Mouse (Mus musculus): ENCODE measurements around the gene Abcg5. TPM values are rescaled to one million over a fixed set of nuclear protein-coding genes. Genes with fewer than 3 reads are reported as not detected.
A peak's percentile ranks its signal among the peaks of the same experiment; 100 is the strongest.

Abcg5 gene
- polyA plus RNA-seq, 1 experiment from 2014 or later, result 3.3 TPM

GRCm38 (mm10) chr17:84713563-84714164 is 30.9 kb upstream of the Abcg5 start:
- peaks cover 32% of the 10 kb centered on the region for H3K4me1 ChIP-seq
- H3K9me3 ChIP-seq, result no peaks in the 10 kb centered on the region
- no peaks in the 10 kb centered on the region for H3K27me3 ChIP-seq
- WGBS, result 85% methylated on average over 18 of the region's 18 CpGs
- no peak overlapping the region for H3K9ac ChIP-seq
- no peak overlapping the region for H3K27ac ChIP-seq
- peaks cover 38% of the 10 kb centered on the region; the same call in 1 of the 2 replicates for H3K36me3 ChIP-seq
- no peak for ATAC-seq (ENCODE audit: insufficient number of reproducible peaks, insufficient read depth, low FRiP score, low TSS enrichment)
- no peak overlapping the region for H3K4me3 ChIP-seq
- no peak overlapping the region for H3K4me2 ChIP-seq (replicated peaks)

- WGBS, result 54% methylated on average over 17 of the region's 17 CpGs
- H3K27ac ChIP-seq, result no peak overlapping the region
- no peaks in the 10 kb centered on the region for H3K27me3 ChIP-seq
- no peaks in the 10 kb centered on the region for H3K9me3 ChIP-seq
- peaks cover 32% of the 10 kb centered on the region; the same call in 1 of the 2 replicates for H3K36me3 ChIP-seq
- ATAC-seq (ENCODE audit: insufficient number of reproducible peaks, insufficient read depth, low FRiP score, low TSS enrichment), result no peak
- no peak overlapping the region for H3K9ac ChIP-seq
- no peak overlapping the region for H3K4me2 ChIP-seq (replicated peaks)
- peaks cover 15% of the 10 kb centered on the region for H3K4me1 ChIP-seq
- no peak overlapping the region for H3K4me3 ChIP-seq
Measured at GRCm38 (mm10) chr17:84709403-84709851, 26.6 kb upstream of the Abcg5 start.

GRCm38 (mm10) chr17:84708818-84709217 is 26.0 kb upstream of the Abcg5 start:
- WGBS, result 79% methylated on average over 7 of the region's 7 CpGs
- Histone ChIP-seq H3K4me2 (replicated peaks) (no peak overlapping the region), H3K9me3 (no peaks in the 10 kb centered on the region), H3K36me3 (peaks cover 35% of the 10 kb centered on the region), H3K27me3 (no peaks in the 10 kb centered on the region), H3K27ac (no peak overlapping the region), H3K4me1 (peaks cover 13% of the 10 kb centered on the region), H3K9ac (no peak overlapping the region), H3K4me3 (no peak overlapping the region)
- no peak for ATAC-seq (ENCODE audit: insufficient number of reproducible peaks, insufficient read depth, low FRiP score, low TSS enrichment)

GRCm38 (mm10) chr17:84707407-84707806 is 24.6 kb upstream of the Abcg5 start:
- no peak overlapping the region for H3K27ac ChIP-seq
- no peaks in the 10 kb centered on the region for H3K27me3 ChIP-seq
- peaks cover 17% of the 10 kb centered on the region for H3K4me1 ChIP-seq
- no peak overlapping the region for H3K9ac ChIP-seq
- no peak overlapping the region for H3K4me3 ChIP-seq
- H3K9me3 ChIP-seq, result no peaks in the 10 kb centered on the region
- H3K36me3 ChIP-seq, result peaks cover 27% of the 10 kb centered on the region
- no peak for ATAC-seq (ENCODE audit: insufficient number of reproducible peaks, insufficient read depth, low FRiP score, low TSS enrichment)
- 70% methylated on average over 4 of the region's 4 CpGs for WGBS
- H3K4me2 ChIP-seq (replicated peaks), result no peak overlapping the region

- Histone ChIP-seq H3K4me3 (no peak overlapping the region), H3K4me2 (replicated peaks) (no peak overlapping the region), H3K9ac (no peak overlapping the region), H3K27ac (no peak overlapping the region), H3K9me3 (no peaks in the 10 kb centered on the region), H3K36me3 (no peaks in the 10 kb centered on the region), H3K4me1 (peaks cover 22% of the 10 kb centered on the region), H3K27me3 (no peaks in the 10 kb centered on the region)
- no peak for ATAC-seq (ENCODE audit: insufficient number of reproducible peaks, insufficient read depth, low FRiP score, low TSS enrichment)
- 22% methylated on average over 5 of the region's 5 CpGs for WGBS
Measured at GRCm38 (mm10) chr17:84698727-84699126, 15.9 kb upstream of the Abcg5 start.

- H3K27ac ChIP-seq, result no peak overlapping the region
- peaks cover 12% of the 10 kb centered on the region for H3K4me1 ChIP-seq
- H3K9me3 ChIP-seq, result no peaks in the 10 kb centered on the region
- 48% methylated on average over 6 of the region's 6 CpGs for WGBS
- ATAC-seq (ENCODE audit: insufficient number of reproducible peaks, insufficient read depth, low FRiP score, low TSS enrichment), result no peak
- H3K36me3 ChIP-seq, result no peaks in the 10 kb centered on the region
- no peak overlapping the region for H3K9ac ChIP-seq
- no peak overlapping the region for H3K4me2 ChIP-seq (replicated peaks)
- H3K27me3 ChIP-seq, result no peaks in the 10 kb centered on the region
- H3K4me3 ChIP-seq, result no peak overlapping the region
Measured at GRCm38 (mm10) chr17:84696537-84696936, 13.7 kb upstream of the Abcg5 start.

GRCm38 (mm10) chr17:84693741-84694140 is 10.9 kb upstream of the Abcg5 start:
- ATAC-seq (ENCODE audit: insufficient number of reproducible peaks, insufficient read depth, low FRiP score, low TSS enrichment), result no peak
- H3K9me3 ChIP-seq, result no peaks in the 10 kb centered on the region
- H3K27me3 ChIP-seq, result no peaks in the 10 kb centered on the region
- H3K36me3 ChIP-seq, result no peaks in the 10 kb centered on the region
- H3K4me2 ChIP-seq (replicated peaks), result no peak overlapping the region
- H3K27ac ChIP-seq, result no peak overlapping the region
- no peak overlapping the region for H3K9ac ChIP-seq
- 0 out of 2 replicates have a peak, but pooled peaks cover 9% of the 10 kb centered on the region for H3K4me1 ChIP-seq
- no peak overlapping the region for H3K4me3 ChIP-seq
- WGBS, result 73% methylated on average over 2 of the region's 2 CpGs

- no peak overlapping the region for H3K4me2 ChIP-seq (replicated peaks)
- H3K36me3 ChIP-seq, result no peaks in the 10 kb centered on the region
- peaks cover 24% of the 10 kb centered on the region for H3K4me1 ChIP-seq
- no peaks in the 10 kb centered on the region for H3K9me3 ChIP-seq
- WGBS, result 54% methylated on average over 5 of the region's 5 CpGs
- H3K27me3 ChIP-seq, result no peaks in the 10 kb centered on the region
- no peak overlapping the region for H3K9ac ChIP-seq
- H3K27ac ChIP-seq, result peak overlapping the region; percentile 36; the same call in 1 of the 2 replicates
- no peak overlapping the region for H3K4me3 ChIP-seq
- ATAC-seq (ENCODE audit: insufficient number of reproducible peaks, insufficient read depth, low FRiP score, low TSS enrichment), result no peak
Measured at GRCm38 (mm10) chr17:84690111-84690510, 7.3 kb upstream of the Abcg5 start.

GRCm38 (mm10) chr17:84689316-84689715 is 6.5 kb upstream of the Abcg5 start:
- Histone ChIP-seq H3K9me3 (no peaks in the 10 kb centered on the region), H3K27me3 (no peaks in the 10 kb centered on the region), H3K9ac (no peak overlapping the region), H3K4me1 (peaks cover 27% of the 10 kb centered on the region), H3K4me2 (replicated peaks) (no peak overlapping the region), H3K36me3 (no peaks in the 10 kb centered on the region), H3K4me3 (no peak overlapping the region), H3K27ac (no peak overlapping the region)
- ATAC-seq (ENCODE audit: insufficient number of reproducible peaks, insufficient read depth, low FRiP score, low TSS enrichment), result no peak
- 57% methylated on average over 5 of the region's 5 CpGs for WGBS

GRCm38 (mm10) chr17:84688834-84689233 is 6.0 kb upstream of the Abcg5 start:
- 87% methylated on average over 11 of the region's 11 CpGs for WGBS

GRCm38 (mm10) chr17:84687994-84688393 is 5.2 kb upstream of the Abcg5 start:
- ATAC-seq (ENCODE audit: insufficient number of reproducible peaks, insufficient read depth, low FRiP score, low TSS enrichment), result no peak
- H3K36me3 ChIP-seq, result no peaks in the 10 kb centered on the region
- whole genome bisulfite sequencing, result 29% methylated on average over 5 of the region's 5 CpGs
- H3K4me1 ChIP-seq, result peaks cover 27% of the 10 kb centered on the region
- no peak overlapping the region; the same call in 1 of the 2 replicates for H3K27ac ChIP-seq
- H3K9me3 ChIP-seq, result no peaks in the 10 kb centered on the region
- H3K4me3 ChIP-seq, result no peak overlapping the region
- H3K9ac ChIP-seq, result no peak overlapping the region; the same call in 1 of the 2 replicates
- H3K27me3 ChIP-seq, result no peaks in the 10 kb centered on the region
- no peak overlapping the region for H3K4me2 ChIP-seq (replicated peaks)

More at GRCm38 (mm10) chr17:84688834-84689233, 6.0 kb upstream of the Abcg5 start:
- no peak for ATAC-seq (ENCODE audit: insufficient number of reproducible peaks, insufficient read depth, low FRiP score, low TSS enrichment)
- no peak overlapping the region for H3K9ac ChIP-seq
- no peaks in the 10 kb centered on the region for H3K27me3 ChIP-seq
- no peak overlapping the region for H3K4me3 ChIP-seq
- no peak overlapping the region for H3K4me2 ChIP-seq (replicated peaks)
- H3K9me3 ChIP-seq, result no peaks in the 10 kb centered on the region
- no peak overlapping the region; the same call in 1 of the 2 replicates for H3K27ac ChIP-seq
- peaks cover 27% of the 10 kb centered on the region for H3K4me1 ChIP-seq
- no peaks in the 10 kb centered on the region for H3K36me3 ChIP-seq

GRCm38 (mm10) chr17:84685286-84685685 is 2.5 kb upstream of the Abcg5 start:
- no peaks in the 10 kb centered on the region for H3K36me3 ChIP-seq
- H3K4me3 ChIP-seq, result no peak overlapping the region
- ATAC-seq (ENCODE audit: insufficient number of reproducible peaks, insufficient read depth, low FRiP score, low TSS enrichment), result no peak
- peaks cover 25% of the 10 kb centered on the region for H3K4me1 ChIP-seq
- H3K9me3 ChIP-seq, result no peaks in the 10 kb centered on the region
- H3K27me3 ChIP-seq, result no peaks in the 10 kb centered on the region
- H3K9ac ChIP-seq, result no peak overlapping the region
- H3K4me2 ChIP-seq (replicated peaks), result no peak overlapping the region
- no peak overlapping the region for H3K27ac ChIP-seq
- 61% methylated on average over 4 of the region's 4 CpGs for WGBS

Measured in embryonic facial prominence, embryonic 12.5 days (tissue).